Mouse (Mus musculus) MEL (cell line): ENCODE results near the gene 9530003J23Rik.

Experiments used
- CTCF ChIP-seq, 3 experiments: IDR thresholded peaks in 2 of 3; conservative IDR thresholded peaks in 1 of 3; 2 replicates each; pipeline ENCODE4 v1.5.1; 2011 to 2012; ENCODE audit warnings: low read length in 3 of 3, low read depth in 2 of 3, mild to moderate bottlenecking in 2 of 3, improper control_type of control experiment in 1 of 3, inconsistent platforms in 1 of 3, mixed read lengths in 1 of 3, moderate library complexity in 1 of 3; ENCODE audit not compliant: control insufficient read depth in 1 of 3, insufficient read depth in 1 of 3, poor library complexity in 1 of 3, severe bottlenecking in 1 of 3
- ELF1 ChIP-seq: IDR thresholded peaks from 2 replicates; pipeline ENCODE4 v1.6.1; 2014; ENCODE audit warnings: low read depth, mild to moderate bottlenecking, inconsistent platforms, low read length, improper control_type of control experiment, moderate library complexity
- POLR2AphosphoS2 ChIP-seq: IDR thresholded peaks from 2 replicates; pipeline ENCODE4 v1.6.1; 2011; ENCODE audit warnings: low read length, improper control_type of control experiment

- TF ChIP-seq CTCF (IDR thresholded peaks at IDR 0.05 in 2 of 3, conservative IDR thresholded peaks at IDR 0.05 in 1 of 3; ENCODE audit: control insufficient read depth in 1 of 3, insufficient read depth in 1 of 3, low read depth in 2 of 3, low read length in 3 of 3, poor library complexity in 1 of 3, severe bottlenecking in 1 of 3) (no peak), ELF1 (no peak), POLR2AphosphoS2 (no peak)
These were observed 44.0 kb upstream of the 9530003J23Rik start for GRCm38 (mm10) chr10:117282551-117282950.
